Mouse (Mus musculus) midbrain, embryonic 12.5 days (tissue): ENCODE data around the gene Ganab. TPM values are rescaled to one million over a fixed set of nuclear protein-coding genes. Genes with fewer than 3 reads are reported as not detected.

Source experiments
- ATAC-seq: fragments of 200-750 bp; cut with Nextera tagmentation; 2 replicates; pipeline ENCODE4 v1.8.0; 2017; ENCODE audit warnings: low read depth, moderate TSS enrichment, moderate library complexity; ENCODE audit not compliant: low FRiP score
- H3K27ac ChIP-seq: fragments of 300-500 bp; sonication (generic); replicated peaks from 2 replicates; pipeline ENCODE4 v1.5.1; 2016; ENCODE audit warnings: mild to moderate bottlenecking
- H3K27me3 ChIP-seq: fragments of 300-500 bp; sonication (generic); 2 replicates; pipeline ENCODE4 v1.6.1; 2016; ENCODE audit warnings: mild to moderate bottlenecking
- H3K36me3 ChIP-seq: fragments of 300-500 bp; sonication (generic); 2 replicates; pipeline ENCODE4 v1.6.1; 2016
- H3K4me1 ChIP-seq: fragments of 300-500 bp; sonication (generic); 2 replicates; pipeline ENCODE4 v1.6.1; 2016
- H3K4me2 ChIP-seq: fragments of 300-500 bp; sonication (generic); replicated peaks from 2 replicates; pipeline ENCODE4 v1.6.1; 2016; ENCODE audit warnings: mild to moderate bottlenecking, moderate library complexity
- H3K4me3 ChIP-seq: fragments of 300-500 bp; sonication (generic); 2 replicates; pipeline ENCODE4 v1.5.1; 2016; ENCODE audit warnings: mild to moderate bottlenecking
- H3K9ac ChIP-seq: fragments of 300-500 bp; sonication (generic); replicated peaks from 2 replicates; pipeline ENCODE4 v1.6.1; 2016; ENCODE audit warnings: mild to moderate bottlenecking, moderate library complexity
- H3K9me3 ChIP-seq: fragments of 300-500 bp; sonication (generic); 2 replicates; pipeline ENCODE4 v1.6.1; 2016; ENCODE audit warnings: mild to moderate bottlenecking
- WGBS: fragments of 180-500 bp; shearing (Covaris S2); methylation state at CpG from one replicate; pipeline ENCODE4 v1.1.7; 2016; 5-methylcytosine and 5-hydroxymethylcytosine counted together
- polyA plus RNA-seq: library from polyadenylated mRNA; unstranded; fragments of >200 nt; fragmentation: Nextera tagmentation; extraction: Ambion mirVana; gene quantifications from 2 replicates; pipeline ENCODE4 v1.2.1, GENCODE M21; 2016

Ganab gene
- polyA plus RNA-seq, 1 experiment from 2014 or later, result 115 TPM

- H3K27ac ChIP-seq, result peak within 1 kb of the TSS; percentile 79
- 4% methylated on average over 42 of the region's 50 CpGs for WGBS
- H3K9ac ChIP-seq, result peak within 1 kb of the TSS; percentile 84
- H3K4me1 ChIP-seq, result peaks cover 9% of the 10 kb centered on the region
- no peaks in the 10 kb centered on the region for H3K27me3 ChIP-seq
- H3K4me3 ChIP-seq, result peak within 1 kb of the TSS; percentile 86
- peak within 1 kb of the TSS; percentile 77 for H3K4me2 ChIP-seq
- peaks cover 25% of the 10 kb centered on the region for H3K36me3 ChIP-seq
- no peaks in the 10 kb centered on the region for H3K9me3 ChIP-seq
- peak; percentile 98 for ATAC-seq
Observed at GRCm38 (mm10) chr19:8920073-8920736, 22.3 kb downstream of the Ganab start, which contains the start of gene B3gat3. B3gat3 (plus strand) TSS chr19:8920374.

GRCm38 (mm10) chr19:8920836-8921291 is 23.0 kb downstream of the Ganab start:
- Histone ChIP-seq H3K36me3 (peaks cover 25% of the 10 kb centered on the region), H3K4me3 (peak overlapping the region; percentile 86), H3K9ac (peak overlapping the region; percentile 84), H3K27ac (peak overlapping the region; percentile 79), H3K27me3 (no peaks in the 10 kb centered on the region), H3K9me3 (no peaks in the 10 kb centered on the region), H3K4me1 (peaks cover 9% of the 10 kb centered on the region), H3K4me2 (peak overlapping the region; percentile 77)
- WGBS, result 3% methylated on average over 6 of the region's 6 CpGs
- ATAC-seq, result peak; percentile 52; the same call in 1 of the 2 replicates

GRCm38 (mm10) chr19:8921741-8922140 is 23.9 kb downstream of the Ganab start:
- Histone ChIP-seq H3K9ac (no peak overlapping the region), H3K4me1 (peaks cover 9% of the 10 kb centered on the region), H3K9me3 (no peaks in the 10 kb centered on the region), H3K4me2 (peak overlapping the region; percentile 77), H3K27ac (no peak overlapping the region), H3K27me3 (no peaks in the 10 kb centered on the region), H3K36me3 (peaks cover 25% of the 10 kb centered on the region), H3K4me3 (0 out of 2 replicates have a peak overlapping the region, but pooled peaks have one; percentile 86)
- no peak for ATAC-seq
- WGBS, result 85% methylated on average over 9 of the region's 9 CpGs

- H3K9me3 ChIP-seq, result no peaks in the 10 kb centered on the region
- peaks cover 16% of the 10 kb centered on the region for H3K27me3 ChIP-seq
- H3K4me3 ChIP-seq, result no peak overlapping the region
- peaks cover 21% of the 10 kb centered on the region for H3K4me1 ChIP-seq
- no peak overlapping the region for H3K27ac ChIP-seq
- 94% methylated on average over 2 of the region's 2 CpGs for WGBS
- H3K9ac ChIP-seq, result no peak overlapping the region
- H3K36me3 ChIP-seq, result peaks cover 32% of the 10 kb centered on the region
- no peak for ATAC-seq
- H3K4me2 ChIP-seq, result no peak overlapping the region
Observed at GRCm38 (mm10) chr19:8926766-8927165, 28.9 kb downstream of the Ganab start.

- H3K4me3 ChIP-seq, result no peak overlapping the region
- H3K9me3 ChIP-seq, result no peaks in the 10 kb centered on the region
- H3K36me3 ChIP-seq, result peaks cover 31% of the 10 kb centered on the region
- no peak overlapping the region for H3K4me2 ChIP-seq
- H3K9ac ChIP-seq, result 0 out of 2 replicates have a peak overlapping the region, but pooled peaks have one; percentile 20
- 0 out of 2 replicates have a peak overlapping the region, but pooled peaks have one; percentile 46 for H3K27ac ChIP-seq
- ATAC-seq, result no peak
- H3K27me3 ChIP-seq, result peaks cover 16% of the 10 kb centered on the region
- 90% methylated on average over 12 of the region's 12 CpGs for WGBS
- peaks cover 19% of the 10 kb centered on the region for H3K4me1 ChIP-seq
Observed at GRCm38 (mm10) chr19:8927891-8928525, 30.1 kb downstream of the Ganab start.

GRCm38 (mm10) chr19:8928689-8929223 is 30.9 kb downstream of the Ganab start:
- peaks cover 16% of the 10 kb centered on the region for H3K27me3 ChIP-seq
- H3K4me2 ChIP-seq, result peak overlapping the region; percentile 77
- peaks cover 19% of the 10 kb centered on the region for H3K4me1 ChIP-seq
- H3K27ac ChIP-seq, result peak overlapping the region; percentile 46
- WGBS, result 15% methylated on average over 16 of the region's 16 CpGs
- peak overlapping the region; percentile 57 for H3K4me3 ChIP-seq
- H3K36me3 ChIP-seq, result peaks cover 32% of the 10 kb centered on the region
- peak; percentile 13; the same call in 1 of the 2 replicates for ATAC-seq
- peak overlapping the region; percentile 71 for H3K9ac ChIP-seq
- no peaks in the 10 kb centered on the region for H3K9me3 ChIP-seq

- Histone ChIP-seq H3K9me3 (no peaks in the 10 kb centered on the region), H3K27me3 (peaks cover 16% of the 10 kb centered on the region), H3K9ac (peak within 1 kb of the TSS; percentile 71), H3K4me2 (peak within 1 kb of the TSS; percentile 77), H3K27ac (peak within 1 kb of the TSS; percentile 46), H3K36me3 (peaks cover 37% of the 10 kb centered on the region), H3K4me1 (peaks cover 19% of the 10 kb centered on the region), H3K4me3 (peak within 1 kb of the TSS; percentile 57)
- ATAC-seq, result peak; percentile 73
- under 1% methylated on average over 73 of the region's 74 CpGs for WGBS
Observed at GRCm38 (mm10) chr19:8929224-8930088, 31.6 kb downstream of the Ganab start, which contains the start of the genes Rom1 and Eml3. Rom1 (minus strand) TSS chr19:8929356. Eml3 (plus strand) TSS chr19:8929552.

- Histone ChIP-seq H3K36me3 (peaks cover 36% of the 10 kb centered on the region), H3K4me1 (peaks cover 19% of the 10 kb centered on the region), H3K9ac (peak overlapping the region; percentile 71), H3K4me3 (peak overlapping the region; percentile 57), H3K4me2 (peak overlapping the region; percentile 77), H3K27ac (no peak overlapping the region), H3K9me3 (no peaks in the 10 kb centered on the region), H3K27me3 (peaks cover 16% of the 10 kb centered on the region)
- WGBS, result 20% methylated on average over 11 of the region's 11 CpGs
- ATAC-seq, result no peak
Observed at GRCm38 (mm10) chr19:8930117-8930516, 32.2 kb downstream of the Ganab start.

GRCm38 (mm10) chr19:8930771-8931170 is 32.9 kb downstream of the Ganab start:
- Histone ChIP-seq H3K9me3 (no peaks in the 10 kb centered on the region), H3K4me1 (peaks cover 19% of the 10 kb centered on the region), H3K27me3 (peaks cover 16% of the 10 kb centered on the region), H3K9ac (peak overlapping the region; percentile 71; the same call in 1 of the 2 replicates), H3K4me3 (peak overlapping the region; percentile 57; the same call in 1 of the 2 replicates), H3K36me3 (peaks cover 31% of the 10 kb centered on the region), H3K4me2 (peak overlapping the region; percentile 77; the same call in 1 of the 2 replicates), H3K27ac (no peak overlapping the region)
- 82% methylated on average over 7 of the region's 7 CpGs for WGBS
- no peak for ATAC-seq

GRCm38 (mm10) chr19:8936736-8937135 is 38.9 kb downstream of the Ganab start:
- peaks cover 10% of the 10 kb centered on the region for H3K4me1 ChIP-seq
- no peak overlapping the region for H3K27ac ChIP-seq
- 88% methylated on average over 2 of the region's 2 CpGs for WGBS
- H3K36me3 ChIP-seq, result peaks cover 10% of the 10 kb centered on the region; the same call in 1 of the 2 replicates
- no peak for ATAC-seq
- no peak overlapping the region for H3K4me2 ChIP-seq
- H3K27me3 ChIP-seq, result no peaks in the 10 kb centered on the region
- H3K4me3 ChIP-seq, result no peak overlapping the region
- H3K9me3 ChIP-seq, result no peaks in the 10 kb centered on the region
- H3K9ac ChIP-seq, result no peak overlapping the region

- H3K27ac ChIP-seq, result no peak overlapping the region
- no peak overlapping the region for H3K4me3 ChIP-seq
- H3K4me2 ChIP-seq, result peak overlapping the region; percentile 73; the same call in 1 of the 2 replicates
- H3K9me3 ChIP-seq, result no peaks in the 10 kb centered on the region
- peaks cover 35% of the 10 kb centered on the region for H3K4me1 ChIP-seq
- no peak for ATAC-seq
- 78% methylated on average over 15 of the region's 15 CpGs for WGBS
- H3K9ac ChIP-seq, result peak overlapping the region; percentile 99; the same call in 1 of the 2 replicates
- peaks cover 20% of the 10 kb centered on the region for H3K36me3 ChIP-seq
- no peaks in the 10 kb centered on the region for H3K27me3 ChIP-seq
Observed at GRCm38 (mm10) chr19:8940526-8941133, 42.8 kb downstream of the Ganab start.
